Mouse (Mus musculus): Measurements from ENCODE around the gene Plxnb2.

- TF ChIP-seq TAL1 (IDR thresholded peaks at IDR 0.05; ENCODE audit: low read length) (no peak), GATA1 (IDR thresholded peaks at IDR 0.05; ENCODE audit: low read length) (no peak)
These were observed 22.1 kb downstream of the Plxnb2 start for GRCm38 (mm10) chr15:89158516-89158915.

Measured in erythroblast, embryonic 14.5 days (primary cell).